Comparison of ENCODE assay signal across 8 mouse cellular contexts in the genomic region with DNA sequence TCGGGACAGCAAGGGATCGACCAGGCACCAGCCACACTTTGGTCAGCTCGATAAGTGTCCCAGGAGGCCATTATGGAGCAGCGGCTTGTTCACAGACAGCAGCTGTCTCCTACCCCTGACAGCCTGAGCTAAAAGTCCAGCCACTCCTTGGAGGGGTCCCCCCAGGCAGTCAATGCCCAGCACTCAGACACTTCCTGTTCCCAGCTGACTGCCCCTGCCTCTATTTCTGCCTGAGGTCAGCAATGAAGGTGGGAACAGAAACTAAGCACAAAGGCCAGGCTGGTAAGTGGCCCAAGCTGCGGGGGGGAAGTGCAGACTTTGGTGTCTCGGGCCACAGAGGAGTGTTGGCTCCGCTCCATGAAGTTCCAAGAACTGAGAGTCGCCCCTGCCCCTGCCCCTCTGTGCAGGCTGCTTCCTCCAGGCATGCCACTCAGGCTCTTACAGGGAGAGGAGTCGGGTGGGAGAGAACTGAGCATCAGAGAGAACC.
DNase-seq lines count a peak whose midpoint lies in the region; ATAC-seq and TF ChIP-seq lines count a peak whose summit lies in the region.

No protein-coding gene starts in this region.

- H3K9me3 ChIP-seq in hindbrain, embryonic 11.5 days (ENCODE audit: control insufficient read depth, low read length), result no peaks in the 10 kb centered on the region
- H3K9me3 ChIP-seq in lung, postnatal 0 days (ENCODE audit: low read length), result no peaks in the 10 kb centered on the region
- no peaks in the 10 kb centered on the region for H3K9me3 ChIP-seq in stomach, embryonic 16.5 days (replicated peaks; ENCODE audit: control insufficient read depth, low read length)

- TF ChIP-seq EP300 in lung, postnatal 0 days (IDR thresholded peaks at IDR 0.05), result no peak

- H3K27ac ChIP-seq in hindbrain, embryonic 11.5 days (ENCODE audit: low read depth, low read length), result peak overlapping the region; percentile 43
- no peak overlapping the region for H3K27ac ChIP-seq in lung, postnatal 0 days (ENCODE audit: low read length)
- H3K27ac ChIP-seq in stomach, embryonic 16.5 days (ENCODE audit: low read length), result 0 out of 2 replicates have a peak overlapping the region, but pooled peaks have one; percentile 12

- no peaks in the 10 kb centered on the region for H3K27me3 ChIP-seq in hindbrain, embryonic 11.5 days (ENCODE audit: control insufficient read depth, insufficient read depth, low read length)
- no peaks in the 10 kb centered on the region for H3K27me3 ChIP-seq in lung, postnatal 0 days (replicated peaks; ENCODE audit: insufficient read depth, low read length)
- no peaks in the 10 kb centered on the region for H3K27me3 ChIP-seq in stomach, embryonic 16.5 days (ENCODE audit: control insufficient read depth, insufficient read depth, low read length)

- H3K4me3 ChIP-seq in hindbrain, embryonic 11.5 days (ENCODE audit: low read depth, low read length), result no peak overlapping the region
- H3K4me3 ChIP-seq in lung, postnatal 0 days (ENCODE audit: low read depth, low read length), result no peak overlapping the region
- no peak overlapping the region for H3K4me3 ChIP-seq in stomach, embryonic 16.5 days (replicated peaks; ENCODE audit: low read length)

- no peak for TF ChIP-seq CTCF in lung, postnatal 0 days (IDR thresholded peaks at IDR 0.05)

- H3K4me2 ChIP-seq in hindbrain, embryonic 11.5 days (replicated peaks; ENCODE audit: low read depth, low read length), result no peak overlapping the region
- H3K4me2 ChIP-seq in lung, postnatal 0 days (replicated peaks; ENCODE audit: low read depth, low read length), result no peak overlapping the region
- no peak overlapping the region for H3K4me2 ChIP-seq in stomach, embryonic 16.5 days (ENCODE audit: low read depth, low read length)

- DNase-seq in layer of hippocampus, postnatal 10 days (ENCODE audit: low spot score in 2 of 2), result peak; percentile 49 to 57
- no peak for DNase-seq in layer of hippocampus, postnatal 25 days (ENCODE audit: extremely low spot score in 1 of 2, low spot score in 1 of 2)
- DNase-seq in embryo, embryonic 11 days, result peak; percentile 34
- DNase-seq in hindbrain, embryonic 11.5 days (ENCODE audit: low spot score), result peak; percentile 30
- DNase-seq in lung, postnatal 0 days (ENCODE audit: low spot score), result peak; percentile 49
- DNase-seq in adrenal gland, adult 18-20 months (ENCODE audit: low spot score in 2 of 2), result no peak
- DNase-seq in right cerebral cortex, postnatal 4 days, result no peak

- H3K9ac ChIP-seq in hindbrain, embryonic 11.5 days (ENCODE audit: low read depth, low read length), result 0 out of 2 replicates have a peak overlapping the region, but pooled peaks have one; percentile 11
- H3K9ac ChIP-seq in lung, postnatal 0 days (replicated peaks; ENCODE audit: low read depth), result no peak overlapping the region
- no peak overlapping the region for H3K9ac ChIP-seq in stomach, embryonic 16.5 days (ENCODE audit: low read length)

- ATAC-seq in hindbrain, embryonic 11.5 days (ENCODE audit: low FRiP score), result peak; percentile 35
- peak; percentile 37 for ATAC-seq in lung, postnatal 0 days
- peak; percentile 31; the same call in 1 of the 2 replicates for ATAC-seq in stomach, embryonic 16.5 days (ENCODE audit: insufficient read depth, low FRiP score)

- whole genome bisulfite sequencing in hindbrain, embryonic 11.5 days, result 39% methylated on average over 9 of the region's 9 CpGs
- 19% methylated on average over 9 of the region's 9 CpGs for whole genome bisulfite sequencing in lung, postnatal 0 days
- WGBS in stomach, embryonic 16.5 days, result 50% methylated on average over 9 of the region's 9 CpGs

- H3K4me1 ChIP-seq in hindbrain, embryonic 11.5 days (replicated peaks; ENCODE audit: control insufficient read depth, insufficient read depth, low read length), result peaks cover 8% of the 10 kb centered on the region; the same call in 1 of the 2 replicates
- peaks cover 14% of the 10 kb centered on the region; the same call in 1 of the 2 replicates for H3K4me1 ChIP-seq in lung, postnatal 0 days (ENCODE audit: insufficient read depth, low read depth, low read length)
- peaks cover 11% of the 10 kb centered on the region; the same call in 1 of the 2 replicates for H3K4me1 ChIP-seq in stomach, embryonic 16.5 days (ENCODE audit: control insufficient read depth, insufficient read depth, low read length)

- no peaks in the 10 kb centered on the region; the same call in 1 of the 2 replicates for H3K36me3 ChIP-seq in hindbrain, embryonic 11.5 days (ENCODE audit: control insufficient read depth, insufficient read depth, low read length)
- H3K36me3 ChIP-seq in lung, postnatal 0 days (ENCODE audit: insufficient read depth, low read length), result no peaks in the 10 kb centered on the region
- H3K36me3 ChIP-seq in stomach, embryonic 16.5 days (ENCODE audit: control insufficient read depth, insufficient read depth, low read length), result no peaks in the 10 kb centered on the region

Comparison
In these comparisons a context has a peak if more than half of its experiments do, and no peak if none do; other contexts are left out.
1. DNase-seq: peak in layer of hippocampus, postnatal 10 days (2 of 2), embryo, embryonic 11 days (single experiment), hindbrain, embryonic 11.5 days (single experiment) and lung, postnatal 0 days (single experiment); none in layer of hippocampus, postnatal 25 days (0 of 2), adrenal gland, adult 18-20 months (0 of 2) and right cerebral cortex, postnatal 4 days (single experiment).
2. Peak in every context shown above with its lines, with median percentiles within 50 percentile points of each other: ATAC-seq.